Mouse (Mus musculus) B cell, adult (primary cell): ENCODE measurements around the gene Pdap1. TPM values are rescaled to one million over a fixed set of nuclear protein-coding genes. Genes with fewer than 3 reads are reported as not detected.

Experiments
- total RNA-seq: library from RNA; stranded (reverse); gene quantifications from 4 replicates; pipeline ENCODE4 v1.2.4, GENCODE M21; 2023; ENCODE audit not compliant: inconsistent age

Gene Pdap1
- 43.2 to 51.2 TPM (median 45.2 TPM) in 4 replicates for total RNA-seq

DNA sequence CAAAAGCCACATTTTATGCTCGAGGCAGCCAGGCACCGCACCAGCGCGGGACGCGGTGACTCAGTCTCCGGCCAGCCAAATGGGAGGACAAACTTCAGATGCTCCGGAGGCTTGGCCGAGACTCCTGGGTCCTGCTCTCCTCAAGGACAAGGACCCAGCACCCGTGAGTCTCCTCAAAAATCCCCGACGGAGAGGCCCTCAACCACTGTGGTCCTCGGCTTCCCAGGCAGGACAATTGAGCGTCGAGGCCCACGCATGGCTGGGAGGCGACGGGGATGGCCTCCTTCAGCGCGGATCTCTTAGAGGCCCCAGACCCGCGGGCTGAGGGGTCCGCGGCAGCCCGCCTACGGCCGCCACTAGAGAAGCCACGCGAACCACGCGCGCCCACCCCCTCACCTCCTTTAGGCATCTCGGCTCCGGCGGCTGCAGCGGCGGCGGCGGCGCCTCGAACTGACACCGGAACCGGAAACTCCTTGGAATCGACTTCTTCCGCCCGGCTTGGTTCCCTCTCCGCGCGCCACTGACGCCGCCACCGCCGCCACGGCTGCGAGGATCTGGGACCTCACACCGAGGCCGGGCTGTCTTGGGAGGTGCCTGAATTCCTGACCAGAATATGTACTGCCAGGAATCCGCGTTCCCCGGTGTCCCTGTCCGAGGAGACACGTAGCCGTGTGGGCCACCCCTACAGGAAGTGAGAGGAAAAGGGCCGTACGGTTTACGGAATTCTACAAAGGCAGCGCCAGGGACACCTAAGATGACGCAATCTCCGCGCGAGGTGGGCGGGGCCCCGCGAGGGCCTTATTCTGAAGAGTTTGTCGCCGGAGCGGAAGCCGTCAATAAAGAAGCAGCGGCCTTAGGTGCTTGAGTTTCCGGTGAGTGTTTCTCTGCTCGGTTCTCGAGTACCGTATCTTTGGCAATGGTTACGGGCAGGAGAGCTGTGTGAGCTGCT is at the start of gene Pdap1, which contains the start of gene Bud31:
Gene Pdap1, minus strand, starts transcription at position 668 of the 949 bp plus-strand sequence.
Gene Bud31, plus strand, starts transcription at position 792 of the 949 bp plus-strand sequence.

DNA sequence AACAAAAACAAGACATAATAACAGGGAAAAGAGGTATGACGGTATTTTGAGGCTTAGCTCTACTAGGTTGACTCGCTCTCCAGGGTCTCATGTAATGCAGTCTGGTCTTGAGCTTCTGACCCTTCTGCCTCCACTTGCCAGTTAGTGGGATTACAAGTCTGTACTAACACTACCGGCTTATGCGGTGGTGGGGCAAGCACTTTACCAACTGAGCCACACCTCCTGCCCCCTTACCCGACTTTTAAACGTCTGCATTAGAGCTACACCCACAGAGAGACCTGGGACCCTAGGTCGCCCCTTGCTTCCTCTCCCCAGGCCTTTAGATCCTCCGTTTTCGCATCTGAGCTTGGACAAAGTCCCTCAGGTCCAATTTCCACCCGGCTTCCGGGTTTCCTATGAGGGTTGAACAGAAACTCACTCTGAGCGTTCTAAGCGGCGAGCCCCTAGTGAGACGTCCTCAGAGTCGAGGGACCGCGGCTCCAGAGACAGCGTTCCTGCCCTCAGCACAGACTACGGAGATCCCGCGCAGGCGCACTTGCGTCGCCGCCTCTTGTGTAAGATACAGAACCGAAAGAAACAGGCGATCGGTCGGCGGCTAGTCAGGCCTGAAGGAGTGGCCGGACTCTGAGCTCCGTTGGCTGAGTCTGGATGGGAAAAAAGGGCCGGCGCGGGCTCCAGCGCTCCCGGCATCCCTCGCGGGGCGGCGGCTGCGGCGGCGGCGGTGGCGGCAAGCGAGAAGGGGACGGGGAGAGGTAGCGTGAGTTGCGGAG is 26.7 kb upstream of the Pdap1 start, which contains the start of the genes Ptcd1 and Cpsf4:
Gene Ptcd1, minus strand, starts transcription at position 573 of the 770 bp plus-strand sequence.
Gene Cpsf4, plus strand, starts transcription at position 678 of the 770 bp plus-strand sequence.

DNA sequence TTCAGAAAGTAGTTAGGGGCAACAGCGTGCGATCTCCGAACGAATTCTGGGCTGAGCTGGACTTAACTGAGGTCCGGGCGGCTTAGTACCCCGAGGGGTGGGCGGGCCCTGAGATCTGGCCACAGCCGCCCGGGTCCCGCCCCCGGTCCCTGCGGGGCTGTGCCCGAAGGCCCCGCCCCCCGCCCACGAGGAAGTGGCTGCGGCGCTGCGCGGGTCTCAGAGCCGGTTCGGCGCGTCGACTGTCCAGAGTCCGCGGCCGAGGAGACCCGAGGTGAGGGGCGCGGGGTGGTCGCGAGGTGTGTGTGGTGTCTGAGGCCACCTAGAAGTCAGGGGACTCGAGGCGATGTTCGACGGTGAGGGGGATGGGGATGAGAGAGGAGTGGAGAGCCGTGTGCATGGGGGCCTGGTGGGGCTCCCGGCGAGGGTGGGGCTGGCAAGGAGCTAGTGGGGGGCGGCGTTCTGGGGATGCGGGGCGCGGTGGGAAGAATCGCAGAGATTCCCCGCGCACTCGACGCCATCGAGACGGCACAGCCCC is 25.9 kb downstream of the Pdap1 start, which contains the start of gene Arpc1b:
Gene Arpc1b, plus strand, starts transcription at position 145 of the 535 bp plus-strand sequence.

DNA sequence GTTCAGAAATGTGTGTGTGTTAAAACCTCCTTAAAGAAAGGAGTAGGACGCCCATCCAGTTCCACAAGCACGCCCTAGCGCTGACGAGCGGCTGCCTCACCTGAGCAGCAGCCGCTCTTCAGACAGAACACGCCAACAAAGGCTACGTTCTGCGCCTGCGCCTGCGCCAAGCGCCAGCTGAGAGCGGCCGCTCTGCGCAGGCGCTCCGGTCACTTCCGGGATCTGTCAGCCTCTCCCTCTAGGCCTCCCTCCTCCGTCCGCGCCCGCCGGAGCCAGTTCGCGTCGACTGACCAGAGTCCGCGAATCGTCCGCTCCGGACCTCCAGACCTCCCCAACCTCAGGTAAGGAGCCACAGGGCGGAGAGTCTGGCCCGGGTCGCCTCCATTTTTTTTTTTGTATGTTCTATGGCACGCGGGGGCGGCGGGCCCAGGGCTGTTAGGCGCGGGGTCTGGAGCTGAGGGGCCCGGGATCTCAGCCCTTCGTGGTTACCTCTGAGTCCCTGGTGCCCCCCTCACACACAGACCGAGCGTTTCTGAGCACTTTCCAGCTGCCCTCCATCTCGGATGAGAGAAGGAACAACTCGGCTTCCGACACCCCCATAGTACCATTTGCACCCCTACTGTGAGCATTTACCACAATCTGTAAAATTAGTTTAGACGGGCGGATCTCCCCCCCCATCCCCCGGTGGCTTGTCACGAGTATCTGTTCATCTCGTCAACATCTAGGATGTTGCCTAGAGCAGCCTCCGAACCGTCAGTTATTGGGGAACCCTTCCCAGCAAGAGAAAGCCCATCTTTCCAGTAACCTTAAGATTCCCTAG is 56.2 kb downstream of the Pdap1 start, which contains the start of the genes Arpc1a and Kpna7:
Gene Arpc1a, plus strand, starts transcription at position 199 of the 820 bp plus-strand sequence.
Gene Kpna7, minus strand, starts transcription at position 399 of the 820 bp plus-strand sequence.

Other genes starting within 250 kb of the Pdap1 start
- gene Smurf1, start 174.4 kb downstream of the Pdap1 start, total RNA-seq = 19.3 to 24.9 TPM (median 20.4 TPM) in 4 replicates
- not detected in 4 replicates for gene Gm4871, start 107.5 kb downstream of the Pdap1 start, total RNA-seq
- not detected in 4 replicates for gene 1700018F24Rik, start 97.2 kb downstream of the Pdap1 start, total RNA-seq
- gene Arpc1a, start 56.4 kb downstream of the Pdap1 start, total RNA-seq = 92.7 to 106 TPM (median 95.1 TPM) in 4 replicates
- not detected in 4 replicates for gene Kpna7, start 56.2 kb downstream of the Pdap1 start, total RNA-seq
- gene Arpc1b, start 26.0 kb downstream of the Pdap1 start, total RNA-seq = 475 to 504 TPM (median 483 TPM) in 4 replicates
- 197 to 219 TPM (median 209 TPM) in 4 replicates for gene Bud31, start 124 bp upstream of the Pdap1 start, total RNA-seq
- 22.1 to 24.1 TPM (median 23.3 TPM) in 4 replicates for gene Ptcd1, start 26.9 kb upstream of the Pdap1 start, total RNA-seq
- 38.9 to 41.3 TPM (median 40.4 TPM) in 4 replicates for gene Cpsf4, start 27.0 kb upstream of the Pdap1 start, total RNA-seq
- 141 to 154 TPM (median 151 TPM) in 4 replicates for gene Atp5j2, start 51.8 kb upstream of the Pdap1 start, total RNA-seq
- gene Zkscan14, start 61.6 kb upstream of the Pdap1 start, total RNA-seq = 32.7 to 34.6 TPM (median 33.6 TPM) in 4 replicates
- 8.4 to 10.2 TPM (median 9.2 TPM) in 4 replicates for gene Zkscan5, start 64.3 kb upstream of the Pdap1 start, total RNA-seq
- 73.9 to 88.1 TPM (median 79.3 TPM) in 4 replicates for gene Zfp655, start 91.5 kb upstream of the Pdap1 start, total RNA-seq
- 30.6 to 40.5 TPM (median 34.8 TPM) in 4 replicates for gene Zscan25, start 140.3 kb upstream of the Pdap1 start, total RNA-seq
- gene Cyp3a57, start 205.0 kb upstream of the Pdap1 start, total RNA-seq = 0.26 TPM in 1 of 4 replicates, not detected in the others